Mouse (Mus musculus): Measurements from ENCODE around the gene Ttc7. TPM values are rescaled to one million over a fixed set of nuclear protein-coding genes. Genes with fewer than 3 reads are reported as not detected.
"Not testable (repeated sequence)": the region's sequence is repeated elsewhere in the genome, so short reads cannot be mapped to it uniquely, and the experiment has no call there.

Gene Ttc7
- polyA plus RNA-seq, 1 experiment, result not detected

GRCm38 (mm10) chr17:87291782-87292181 is 9.1 kb downstream of the Ttc7 start:
- peaks cover 9% of the 10 kb centered on the region for H3K4me1 ChIP-seq (ENCODE audit: control insufficient read depth, insufficient read depth, low read length)
- TF ChIP-seq CTCF (IDR thresholded peaks at IDR 0.05; ENCODE audit: insufficient read depth, low read depth, low read length), result no peak
- no peak for TF ChIP-seq POLR2A (IDR thresholded peaks at IDR 0.05; ENCODE audit: insufficient read depth, low read depth, low read length)
- H3K27ac ChIP-seq (ENCODE audit: insufficient read depth, low read depth, low read length), result no peak overlapping the region
- no peak overlapping the region for H3K4me3 ChIP-seq (ENCODE audit: insufficient read depth, low read depth, low read length)
- 76% methylated on average over 5 of the region's 5 CpGs for WGBS

GRCm38 (mm10) chr17:87293125-87293524 is 10.4 kb downstream of the Ttc7 start:
- TF ChIP-seq POLR2A (IDR thresholded peaks at IDR 0.05; ENCODE audit: insufficient read depth, low read depth, low read length) (no peak), CTCF (IDR thresholded peaks at IDR 0.05; ENCODE audit: insufficient read depth, low read depth, low read length) (no peak)
- WGBS, result 97% methylated on average over 5 of the region's 5 CpGs
- Histone ChIP-seq H3K27ac (ENCODE audit: insufficient read depth, low read depth, low read length) (no peak overlapping the region), H3K4me3 (ENCODE audit: insufficient read depth, low read depth, low read length) (no peak overlapping the region), H3K4me1 (ENCODE audit: control insufficient read depth, insufficient read depth, low read length) (peaks cover under 1% of the 10 kb centered on the region)

- WGBS, result 76% methylated on average over 7 of the region's 7 CpGs
- TF ChIP-seq CTCF (IDR thresholded peaks at IDR 0.05; ENCODE audit: insufficient read depth, low read depth, low read length), result no peak
- no peak for TF ChIP-seq POLR2A (IDR thresholded peaks at IDR 0.05; ENCODE audit: insufficient read depth, low read depth, low read length)
- no peaks in the 10 kb centered on the region for H3K4me1 ChIP-seq (ENCODE audit: control insufficient read depth, insufficient read depth, low read length)
- H3K4me3 ChIP-seq (ENCODE audit: insufficient read depth, low read depth, low read length), result no peak overlapping the region
- no peak overlapping the region for H3K27ac ChIP-seq (ENCODE audit: insufficient read depth, low read depth, low read length)
These were observed 13.1 kb downstream of the Ttc7 start for GRCm38 (mm10) chr17:87295738-87296137.

GRCm38 (mm10) chr17:87296701-87297100 is 14.0 kb downstream of the Ttc7 start:
- not testable (repeated sequence) for H3K4me1 ChIP-seq (ENCODE audit: control insufficient read depth, insufficient read depth, low read length)

GRCm38 (mm10) chr17:87298944-87299343 is 16.3 kb downstream of the Ttc7 start:
- no peak overlapping the region for H3K4me3 ChIP-seq (ENCODE audit: insufficient read depth, low read depth, low read length)
- 76% methylated on average over 6 of the region's 6 CpGs for WGBS
- TF ChIP-seq CTCF (IDR thresholded peaks at IDR 0.05; ENCODE audit: insufficient read depth, low read depth, low read length) (no peak), POLR2A (IDR thresholded peaks at IDR 0.05; ENCODE audit: insufficient read depth, low read depth, low read length) (no peak)
- peaks cover 7% of the 10 kb centered on the region; the same call in 1 of the 2 replicates for H3K4me1 ChIP-seq (ENCODE audit: control insufficient read depth, insufficient read depth, low read length)
- H3K27ac ChIP-seq (ENCODE audit: insufficient read depth, low read depth, low read length), result no peak overlapping the region

More at GRCm38 (mm10) chr17:87296701-87297100, 14.0 kb downstream of the Ttc7 start:
- WGBS, result 94% methylated on average over 1 of the region's 1 CpGs
- H3K27ac ChIP-seq (ENCODE audit: insufficient read depth, low read depth, low read length); H3K4me3 ChIP-seq (ENCODE audit: insufficient read depth, low read depth, low read length): not testable (repeated sequence)

GRCm38 (mm10) chr17:87300340-87300739 is 17.7 kb downstream of the Ttc7 start:
- Histone ChIP-seq H3K4me3 (ENCODE audit: insufficient read depth, low read depth, low read length) (no peak overlapping the region), H3K4me1 (ENCODE audit: control insufficient read depth, insufficient read depth, low read length) (peaks cover 7% of the 10 kb centered on the region; the same call in 1 of the 2 replicates), H3K27ac (ENCODE audit: insufficient read depth, low read depth, low read length) (no peak overlapping the region)
- TF ChIP-seq POLR2A (IDR thresholded peaks at IDR 0.05; ENCODE audit: insufficient read depth, low read depth, low read length), result no peak
- no peak for TF ChIP-seq CTCF (IDR thresholded peaks at IDR 0.05; ENCODE audit: insufficient read depth, low read depth, low read length)
- whole genome bisulfite sequencing, result 87% methylated on average over 10 of the region's 10 CpGs

GRCm38 (mm10) chr17:87301607-87302006 is 18.9 kb downstream of the Ttc7 start:
- H3K27ac ChIP-seq (ENCODE audit: insufficient read depth, low read depth, low read length); H3K4me3 ChIP-seq (ENCODE audit: insufficient read depth, low read depth, low read length); H3K4me1 ChIP-seq (ENCODE audit: control insufficient read depth, insufficient read depth, low read length): not testable (repeated sequence)
- WGBS, result 78% methylated on average over 9 of the region's 9 CpGs

GRCm38 (mm10) chr17:87302014-87302794 is 19.5 kb downstream of the Ttc7 start:
- no peak overlapping the region for H3K4me3 ChIP-seq (ENCODE audit: insufficient read depth, low read depth, low read length)
- no peak for TF ChIP-seq CTCF (IDR thresholded peaks at IDR 0.05; ENCODE audit: insufficient read depth, low read depth, low read length)
- no peak for TF ChIP-seq POLR2A (IDR thresholded peaks at IDR 0.05; ENCODE audit: insufficient read depth, low read depth, low read length)
- H3K4me1 ChIP-seq (ENCODE audit: control insufficient read depth, insufficient read depth, low read length), result peaks cover 7% of the 10 kb centered on the region; the same call in 1 of the 2 replicates
- H3K27ac ChIP-seq (ENCODE audit: insufficient read depth, low read depth, low read length), result no peak overlapping the region
- 67% methylated on average over 13 of the region's 13 CpGs for WGBS

- 79% methylated on average over 11 of the region's 11 CpGs for WGBS
- H3K27ac ChIP-seq (ENCODE audit: insufficient read depth, low read depth, low read length), result no peak overlapping the region
- H3K4me1 ChIP-seq (ENCODE audit: control insufficient read depth, insufficient read depth, low read length), result peaks cover 7% of the 10 kb centered on the region
- TF ChIP-seq CTCF (IDR thresholded peaks at IDR 0.05; ENCODE audit: insufficient read depth, low read depth, low read length), result no peak
- no peak for TF ChIP-seq POLR2A (IDR thresholded peaks at IDR 0.05; ENCODE audit: insufficient read depth, low read depth, low read length)
- no peak overlapping the region for H3K4me3 ChIP-seq (ENCODE audit: insufficient read depth, low read depth, low read length)
These were observed 21.6 kb downstream of the Ttc7 start for GRCm38 (mm10) chr17:87304151-87304894.

Measured in olfactory bulb, adult 2 months (tissue).